Comparison of ENCODE assay signal across 8 mouse cellular contexts in the genomic region with DNA sequence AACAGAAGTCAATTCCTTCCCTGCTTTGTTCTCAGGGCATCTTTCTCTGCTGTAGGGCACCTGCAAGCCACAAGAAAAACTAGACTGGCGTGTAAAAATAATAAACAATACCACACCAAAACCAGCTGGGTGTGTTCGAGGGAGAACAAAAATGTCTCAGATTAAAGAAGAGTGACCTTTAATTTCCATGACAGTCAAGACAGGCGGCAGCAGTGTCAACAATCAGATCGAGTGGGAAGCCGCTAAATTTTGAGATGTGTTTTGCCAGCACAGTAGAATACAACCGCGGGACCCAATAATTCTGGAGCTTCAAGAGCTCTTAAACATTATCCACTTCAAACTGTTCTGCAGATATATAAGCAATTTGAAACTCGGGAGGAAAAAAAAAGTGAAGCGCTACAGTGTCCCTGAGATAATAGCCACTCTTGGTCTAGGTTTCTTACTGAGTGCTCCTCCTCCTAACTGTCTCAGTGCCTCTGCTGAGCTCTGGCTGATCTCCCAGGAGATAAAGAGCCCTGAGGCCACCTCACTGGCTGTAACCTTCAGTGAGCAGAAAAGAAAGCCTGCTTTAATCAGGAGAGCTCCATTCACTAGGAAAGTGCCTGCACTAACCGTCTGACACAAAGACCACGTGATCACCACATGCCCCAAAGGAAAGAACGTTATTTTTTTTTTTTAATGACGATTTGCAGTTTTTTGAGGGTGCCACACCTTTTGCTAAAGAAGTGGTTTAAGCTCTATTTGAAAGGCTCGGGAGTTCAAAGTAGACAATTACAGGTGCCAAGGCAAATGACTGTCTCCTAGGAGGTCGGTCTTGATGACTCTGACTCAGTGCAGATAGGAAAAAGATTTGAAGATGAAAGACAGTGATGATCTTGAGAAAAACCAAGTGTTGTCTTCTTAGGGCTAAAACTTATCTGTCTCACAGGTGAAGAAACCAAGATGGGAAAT.
DNase-seq lines count a peak whose midpoint lies in the region; ATAC-seq lines count a peak whose summit lies in the region.

No protein-coding gene starts in this region.

- no peaks in the 10 kb centered on the region for H3K36me3 ChIP-seq in heart, embryonic 15.5 days
- H3K36me3 ChIP-seq in hindbrain, embryonic 10.5 days: no peaks in the 10 kb centered on the region
- no peaks in the 10 kb centered on the region for H3K36me3 ChIP-seq in midbrain, embryonic 11.5 days (ENCODE audit: control insufficient read depth, insufficient read depth, low read length)

- H3K4me1 ChIP-seq in heart, embryonic 15.5 days (replicated peaks): peaks cover 17% of the 10 kb centered on the region
- peaks cover 16% of the 10 kb centered on the region for H3K4me1 ChIP-seq in hindbrain, embryonic 10.5 days (replicated peaks)
- peaks cover 8% of the 10 kb centered on the region for H3K4me1 ChIP-seq in midbrain, embryonic 11.5 days (ENCODE audit: control insufficient read depth, insufficient read depth, low read length)

- H3K4me2 ChIP-seq in heart, embryonic 15.5 days: peak overlapping the region; percentile 43
- H3K4me2 ChIP-seq in midbrain, embryonic 11.5 days: peak overlapping the region; percentile 22

- peak overlapping the region; percentile 11; the same call in 1 of the 2 replicates for H3K4me3 ChIP-seq in heart, embryonic 15.5 days
- H3K4me3 ChIP-seq in hindbrain, embryonic 10.5 days: peak overlapping the region; percentile 18; the same call in 1 of the 2 replicates
- no peak overlapping the region for H3K4me3 ChIP-seq in midbrain, embryonic 11.5 days (ENCODE audit: low read depth, low read length)

- no peak for DNase-seq in heart, adult 9 months (ENCODE audit: low spot score in 2 of 2)
- DNase-seq in ES-CJ7 (ENCODE audit: low read depth, low spot score): peak; percentile 3
- DNase-seq in cerebellum, postnatal 10 days: peak; percentile 44 to 54
- DNase-seq in hindbrain, embryonic 10.5 days (ENCODE audit: low spot score): peak; percentile 34
- DNase-seq in midbrain, embryonic 11.5 days (ENCODE audit: low spot score, missing footprints): peak; percentile 88
- DNase-seq in left cerebral cortex, postnatal 25 days (ENCODE audit: low spot score in 2 of 2): no peak
- no peak for DNase-seq in spleen, adult 12 weeks (ENCODE audit: low spot score)

- no peak overlapping the region for H3K9ac ChIP-seq in heart, embryonic 15.5 days
- no peak overlapping the region; the same call in 1 of the 2 replicates for H3K9ac ChIP-seq in midbrain, embryonic 11.5 days (ENCODE audit: low read length)

- no peaks in the 10 kb centered on the region for H3K9me3 ChIP-seq in heart, embryonic 15.5 days (replicated peaks)
- H3K9me3 ChIP-seq in hindbrain, embryonic 10.5 days: no peaks in the 10 kb centered on the region
- no peaks in the 10 kb centered on the region for H3K9me3 ChIP-seq in midbrain, embryonic 11.5 days (ENCODE audit: control insufficient read depth, low read length)

- intact Hi-C loops in left cerebral cortex, postnatal 25 days (cut with DNase I): no loop called here

- H3K27ac ChIP-seq in heart, embryonic 15.5 days: no peak overlapping the region
- H3K27ac ChIP-seq in hindbrain, embryonic 10.5 days: peak overlapping the region; percentile 50
- no peak overlapping the region for H3K27ac ChIP-seq in midbrain, embryonic 11.5 days (ENCODE audit: low read depth, low read length)

- WGBS in heart, embryonic 15.5 days: 18% methylated on average over 15 of the region's 15 CpGs
- 28% methylated on average over 15 of the region's 15 CpGs for WGBS in hindbrain, embryonic 10.5 days
- 19% methylated on average over 15 of the region's 15 CpGs for WGBS in midbrain, embryonic 11.5 days

- H3K27me3 ChIP-seq in heart, embryonic 15.5 days: no peaks in the 10 kb centered on the region
- H3K27me3 ChIP-seq in hindbrain, embryonic 10.5 days (ENCODE audit: insufficient read depth, poor library complexity, severe bottlenecking): no peaks in the 10 kb centered on the region
- H3K27me3 ChIP-seq in midbrain, embryonic 11.5 days (ENCODE audit: control insufficient read depth, insufficient read depth, low read length): no peaks in the 10 kb centered on the region

- peak; percentile 43; the same call in 1 of the 2 replicates for ATAC-seq in heart, embryonic 15.5 days (replicated peaks; ENCODE audit: insufficient number of reproducible peaks, insufficient read depth, low FRiP score, low read depth)
- ATAC-seq in midbrain, embryonic 11.5 days (ENCODE audit: low FRiP score): peak; percentile 74

Comparison
In these comparisons a context has a peak if more than half of its experiments do, and no peak if none do; other contexts are left out.
1. DNase-seq: peak in ES-CJ7 (single experiment), cerebellum, postnatal 10 days (2 of 2), hindbrain, embryonic 10.5 days (single experiment) and midbrain, embryonic 11.5 days (single experiment); none in heart, adult 9 months (0 of 2), left cerebral cortex, postnatal 25 days (0 of 2) and spleen, adult 12 weeks (single experiment).